Mouse (Mus musculus) neural tube, embryonic 11.5 days (tissue): ENCODE measurements at regions not wholly inside any gene's neighbourhood (a gene's known extent, or its start where the extent isn't known, plus 50 kb on each side); places are given as distances from the start of the nearest gene placed in this dataset.

Source experiments
- ATAC-seq: fragments of 200-750 bp; cut with Nextera tagmentation; 2 replicates; pipeline ENCODE4 v1.8.0; 2017; ENCODE audit warnings: moderate number of reproducible peaks, mild to moderate bottlenecking, moderate TSS enrichment, moderate library complexity; ENCODE audit not compliant: insufficient read depth, low FRiP score, low TSS enrichment
- DNase-seq: peaks from one replicate; pipeline ENCODE4 v3.0.0-alpha.2; 2015; ENCODE audit warnings: low spot score
- H3K27ac ChIP-seq: fragments of 300-500 bp; sonication (generic); 2 replicates; pipeline ENCODE4 v1.5.1; 2014; ENCODE audit warnings: low read depth, mild to moderate bottlenecking, low read length
- H3K27me3 ChIP-seq: fragments of 300-500 bp; sonication (generic); 2 replicates; pipeline ENCODE4 v1.6.1; 2014; ENCODE audit warnings: mild to moderate bottlenecking, low read length, mixed read lengths; ENCODE audit not compliant: control insufficient read depth, insufficient read depth
- H3K36me3 ChIP-seq: fragments of 300-500 bp; sonication (generic); 2 replicates; pipeline ENCODE4 v1.6.1; 2014; ENCODE audit warnings: mild to moderate bottlenecking, low read length, moderate library complexity, mixed read lengths; ENCODE audit not compliant: control insufficient read depth, insufficient read depth
- H3K4me1 ChIP-seq: fragments of 300-500 bp; sonication (generic); 2 replicates; pipeline ENCODE4 v1.6.1; 2014; ENCODE audit warnings: low read length, mixed read lengths; ENCODE audit not compliant: control insufficient read depth, insufficient read depth
- H3K4me2 ChIP-seq: fragments of 300-500 bp; sonication (generic); 2 replicates; pipeline ENCODE4 v1.6.1; 2014; ENCODE audit warnings: low read depth, mild to moderate bottlenecking, moderate library complexity
- H3K4me3 ChIP-seq: fragments of 300-500 bp; sonication (generic); 2 replicates; pipeline ENCODE4 v1.5.1; 2014; ENCODE audit warnings: low read depth, low read length
- H3K9ac ChIP-seq: fragments of 300-500 bp; sonication (generic); 2 replicates; pipeline ENCODE4 v1.6.1; 2014; ENCODE audit warnings: mild to moderate bottlenecking, low read length
- H3K9me3 ChIP-seq: fragments of 300-500 bp; sonication (generic); 2 replicates; pipeline ENCODE4 v1.6.1; 2016; ENCODE audit warnings: low read length; ENCODE audit not compliant: control insufficient read depth
- WGBS: fragments of 180-500 bp; shearing (Covaris S2); extraction: QIAGEN DNeasy Blood & Tissue Kit; methylation state at CpG from one replicate; pipeline ENCODE4 v1.1.7; 2014; 5-methylcytosine and 5-hydroxymethylcytosine counted together

DNA sequence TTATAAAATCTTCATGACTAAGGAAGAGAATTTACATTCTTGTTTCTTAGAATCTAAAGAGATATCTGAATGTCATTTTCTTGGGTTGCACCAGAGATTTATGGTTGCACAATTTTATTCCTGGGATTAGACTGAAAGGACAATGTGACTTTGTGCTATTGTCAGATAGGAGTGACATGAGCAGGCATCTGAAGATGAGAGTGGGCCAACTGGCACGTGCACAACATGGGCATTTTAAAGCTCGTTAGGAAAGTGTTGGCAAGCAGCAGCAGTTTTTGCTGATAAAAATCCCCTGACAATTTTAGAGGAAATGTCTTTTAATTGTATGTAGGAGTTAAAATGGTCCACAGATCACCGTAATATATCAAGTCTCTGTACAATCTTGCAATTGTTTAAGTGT, 178.9 kb upstream of the Tecrl start:
- H3K27me3 ChIP-seq = no peaks in the 10 kb centered on the region
- no peaks in the 10 kb centered on the region for H3K36me3 ChIP-seq
- no peak overlapping the region for H3K27ac ChIP-seq
- ATAC-seq (no peak), DNase-seq (no peak)
- 80% methylated on average over 3 of the region's 3 CpGs for WGBS
- H3K4me3 ChIP-seq = no peak overlapping the region
- H3K4me2 ChIP-seq = no peak overlapping the region
- no peak overlapping the region for H3K9ac ChIP-seq
- no peaks in the 10 kb centered on the region for H3K9me3 ChIP-seq
- H3K4me1 ChIP-seq = no peaks in the 10 kb centered on the region

DNA sequence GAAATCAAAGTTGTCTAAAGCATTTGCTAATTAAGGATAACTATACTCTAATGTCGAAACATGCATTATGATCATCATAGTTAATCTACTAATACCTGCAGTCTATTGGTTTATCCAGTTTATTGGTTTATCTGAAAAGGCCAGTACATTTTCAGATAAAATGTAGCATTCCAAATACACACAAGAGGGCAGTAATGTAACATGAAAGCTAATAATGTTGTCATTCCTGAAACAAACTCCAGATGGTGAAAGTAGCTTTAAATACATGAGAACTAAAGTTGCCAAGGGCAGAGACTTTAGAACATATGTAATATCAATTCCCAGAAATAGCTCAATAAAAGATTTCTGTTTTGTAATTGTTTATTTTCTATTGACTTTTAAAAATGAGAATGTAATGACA, 163.7 kb upstream of the Tecrl start:
- Histone ChIP-seq H3K4me3 (no peak overlapping the region), H3K27me3 (no peaks in the 10 kb centered on the region), H3K36me3 (no peaks in the 10 kb centered on the region), H3K27ac (no peak overlapping the region), H3K4me1 (no peaks in the 10 kb centered on the region), H3K9ac (no peak overlapping the region), H3K9me3 (no peaks in the 10 kb centered on the region), H3K4me2 (no peak overlapping the region)
- 71% methylated on average over 1 of the region's 1 CpGs for WGBS
- ATAC-seq = no peak
- DNase-seq = no peak

DNA sequence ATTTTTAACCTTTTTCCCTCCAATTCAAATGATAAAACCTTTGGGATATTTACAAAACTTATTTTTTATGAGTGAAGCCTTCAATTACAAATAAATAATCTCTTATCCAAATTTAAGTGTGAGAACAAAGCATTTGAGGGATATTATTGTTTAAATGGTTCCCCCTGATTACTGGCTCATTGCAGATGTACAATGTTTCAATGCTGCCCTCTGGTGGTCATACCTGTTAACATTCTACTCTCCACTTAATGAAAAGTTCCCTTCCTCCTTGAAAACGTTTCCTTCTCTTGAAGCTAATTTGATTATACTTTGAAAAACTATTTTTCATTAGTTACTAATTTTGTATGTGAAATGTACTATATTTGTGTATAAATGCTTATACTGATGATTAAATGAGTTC, 129.1 kb upstream of the Tecrl start:
- H3K4me2 ChIP-seq = no peak overlapping the region
- WGBS = 13% methylated on average over 1 of the region's 1 CpGs
- H3K4me1 ChIP-seq = no peaks in the 10 kb centered on the region
- no peaks in the 10 kb centered on the region for H3K36me3 ChIP-seq
- H3K27ac ChIP-seq = no peak overlapping the region
- H3K27me3 ChIP-seq = no peaks in the 10 kb centered on the region
- peak; percentile 31 for DNase-seq
- H3K9ac ChIP-seq = no peak overlapping the region
- no peak; the same call in 1 of the 2 replicates for ATAC-seq
- no peak overlapping the region for H3K4me3 ChIP-seq
- no peaks in the 10 kb centered on the region for H3K9me3 ChIP-seq

DNA sequence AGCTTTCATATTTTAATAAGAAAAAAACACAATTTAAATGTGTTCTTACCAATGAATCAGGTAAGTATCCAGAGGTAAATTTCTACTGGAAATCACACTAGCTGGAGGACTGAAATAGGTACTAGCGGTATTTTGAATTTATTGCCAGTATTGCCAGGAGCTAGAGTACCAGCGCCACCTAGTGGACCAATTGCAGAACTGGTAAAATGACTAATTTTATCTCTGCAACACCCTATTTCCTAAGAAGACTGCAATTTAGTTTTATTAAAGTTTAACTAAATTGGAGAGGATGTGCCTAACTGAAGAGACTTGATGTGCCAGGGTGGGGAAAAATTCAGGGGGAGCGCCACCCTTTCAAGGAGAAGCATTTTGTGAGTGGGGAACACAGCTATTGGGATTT, 85.3 kb upstream of the Tecrl start:
- Histone ChIP-seq H3K27me3 (no peaks in the 10 kb centered on the region), H3K27ac (no peak overlapping the region), H3K36me3 (no peaks in the 10 kb centered on the region), H3K4me1 (no peaks in the 10 kb centered on the region), H3K4me3 (no peak overlapping the region), H3K9ac (no peak overlapping the region), H3K4me2 (no peak overlapping the region), H3K9me3 (no peaks in the 10 kb centered on the region)
- DNase-seq (peak; percentile 43), ATAC-seq (no peak; the same call in 1 of the 2 replicates)
- 7% methylated on average over 3 of the region's 3 CpGs for WGBS

DNA sequence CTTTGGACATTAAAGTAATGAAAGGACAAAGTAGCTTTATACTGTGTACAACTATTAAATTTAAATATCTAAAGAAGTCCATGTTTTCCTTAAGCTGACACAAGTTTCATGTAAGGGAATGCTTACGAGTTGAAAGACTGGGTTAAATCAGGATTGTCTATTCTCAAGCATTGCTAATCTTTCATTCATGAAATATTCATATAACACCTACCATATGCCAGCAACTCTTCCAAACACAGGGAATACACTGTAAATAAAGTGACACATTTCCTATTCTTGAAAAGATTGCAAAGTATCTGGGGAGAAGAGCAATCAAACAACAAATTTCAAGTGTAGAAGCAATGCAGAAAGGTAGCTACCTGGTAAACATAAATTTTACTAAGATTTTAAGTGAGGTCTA, 81.5 kb upstream of the Tecrl start:
- Histone ChIP-seq H3K9ac (no peak overlapping the region), H3K36me3 (no peaks in the 10 kb centered on the region), H3K4me3 (no peak overlapping the region), H3K27me3 (no peaks in the 10 kb centered on the region), H3K4me1 (no peaks in the 10 kb centered on the region), H3K27ac (no peak overlapping the region), H3K9me3 (no peaks in the 10 kb centered on the region), H3K4me2 (no peak overlapping the region)
- DNase-seq = no peak
- WGBS = 85% methylated on average over 1 of the region's 1 CpGs
- ATAC-seq = no peak

DNA sequence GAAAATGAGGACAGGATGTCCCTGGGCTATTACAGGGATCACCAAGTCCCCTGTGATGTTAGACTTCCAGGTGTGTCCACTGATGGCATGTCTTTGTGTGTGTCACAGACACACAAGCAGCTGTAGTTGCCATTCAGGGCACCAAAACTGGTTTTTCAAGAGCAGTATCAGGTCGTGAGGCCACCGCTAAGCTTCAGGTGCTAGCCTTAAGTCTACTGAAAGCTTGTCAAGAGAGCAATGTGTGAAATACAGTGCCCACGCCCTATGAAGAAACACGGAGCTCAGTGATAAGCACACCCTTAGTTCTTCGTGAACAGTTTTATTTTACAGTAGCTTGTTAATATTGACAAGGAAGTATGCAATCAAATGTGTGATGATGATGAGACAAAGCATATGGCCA, 66.7 kb upstream of the Tecrl start:
- no peak for DNase-seq
- no peak overlapping the region for H3K4me3 ChIP-seq
- no peaks in the 10 kb centered on the region for H3K4me1 ChIP-seq
- H3K9ac ChIP-seq = no peak overlapping the region
- no peaks in the 10 kb centered on the region for H3K9me3 ChIP-seq
- no peaks in the 10 kb centered on the region for H3K36me3 ChIP-seq
- WGBS = 86% methylated on average over 5 of the region's 5 CpGs
- no peak overlapping the region for H3K4me2 ChIP-seq
- H3K27ac ChIP-seq = no peak overlapping the region
- no peaks in the 10 kb centered on the region for H3K27me3 ChIP-seq
- no peak for ATAC-seq

DNA sequence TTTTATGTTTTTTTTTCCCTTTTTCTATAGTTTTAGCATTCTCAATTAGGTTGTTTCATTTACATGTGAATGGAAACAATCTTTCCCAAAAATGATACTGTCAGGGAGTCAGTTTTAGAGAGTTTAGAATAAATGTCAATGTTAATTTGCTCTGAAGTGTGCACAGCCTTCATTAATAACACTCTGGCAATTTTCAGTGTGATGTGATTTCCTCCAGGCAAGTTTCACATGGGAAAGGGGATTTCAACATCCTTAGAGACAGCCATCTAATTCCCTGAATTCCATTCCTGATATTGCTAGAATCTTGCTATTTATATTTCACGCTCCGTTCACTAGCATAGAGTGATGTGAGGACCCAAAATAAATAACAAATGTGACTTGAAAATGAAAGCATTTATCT, 55.2 kb upstream of the Tecrl start:
- Histone ChIP-seq H3K4me2 (no peak overlapping the region), H3K9ac (no peak overlapping the region), H3K9me3 (no peaks in the 10 kb centered on the region), H3K36me3 (no peaks in the 10 kb centered on the region), H3K4me3 (no peak overlapping the region), H3K4me1 (no peaks in the 10 kb centered on the region), H3K27ac (no peak overlapping the region), H3K27me3 (no peaks in the 10 kb centered on the region)
- no peak for ATAC-seq
- WGBS = 87% methylated on average over 2 of the region's 2 CpGs
- no peak for DNase-seq

DNA sequence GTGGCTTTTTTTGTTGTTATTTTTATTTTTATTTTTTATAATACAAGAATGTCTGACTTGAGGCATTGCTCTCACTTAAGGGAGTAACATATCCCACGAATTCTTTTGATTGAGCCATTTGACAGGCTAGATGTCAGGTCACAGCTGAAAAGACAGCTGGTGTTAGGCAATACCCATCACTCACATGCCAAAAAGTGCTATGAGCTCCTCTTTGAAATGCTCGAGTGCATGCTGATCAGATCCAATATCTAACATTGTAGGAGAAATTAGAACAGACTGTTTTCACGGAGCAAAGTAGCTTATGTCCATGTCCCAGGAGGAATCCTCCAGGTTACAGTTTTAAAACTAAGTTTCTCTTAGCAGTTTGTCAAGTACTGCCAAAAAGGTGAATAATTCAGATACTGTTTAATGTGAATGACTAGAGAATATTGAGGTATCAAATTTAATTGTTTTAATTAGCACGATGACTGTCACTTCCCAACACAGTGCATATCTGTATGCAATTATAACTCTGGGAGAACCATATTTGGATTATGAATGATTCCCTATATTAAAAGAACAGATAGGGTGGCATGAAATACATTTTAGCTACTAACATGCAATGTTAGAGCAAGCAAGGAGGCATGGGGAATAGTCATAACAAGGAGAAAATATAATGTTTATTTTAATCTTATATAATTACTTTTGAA, 50.4 kb upstream of the Tecrl start:
- H3K27me3 ChIP-seq = no peaks in the 10 kb centered on the region
- H3K9me3 ChIP-seq = no peaks in the 10 kb centered on the region
- no peak overlapping the region for H3K4me2 ChIP-seq
- H3K36me3 ChIP-seq = no peaks in the 10 kb centered on the region
- no peak for ATAC-seq
- 76% methylated on average over 4 of the region's 4 CpGs for WGBS
- H3K27ac ChIP-seq = no peak overlapping the region
- no peak for DNase-seq
- no peaks in the 10 kb centered on the region for H3K4me1 ChIP-seq
- H3K4me3 ChIP-seq = no peak overlapping the region
- no peak overlapping the region for H3K9ac ChIP-seq
